In the genomic region with DNA sequence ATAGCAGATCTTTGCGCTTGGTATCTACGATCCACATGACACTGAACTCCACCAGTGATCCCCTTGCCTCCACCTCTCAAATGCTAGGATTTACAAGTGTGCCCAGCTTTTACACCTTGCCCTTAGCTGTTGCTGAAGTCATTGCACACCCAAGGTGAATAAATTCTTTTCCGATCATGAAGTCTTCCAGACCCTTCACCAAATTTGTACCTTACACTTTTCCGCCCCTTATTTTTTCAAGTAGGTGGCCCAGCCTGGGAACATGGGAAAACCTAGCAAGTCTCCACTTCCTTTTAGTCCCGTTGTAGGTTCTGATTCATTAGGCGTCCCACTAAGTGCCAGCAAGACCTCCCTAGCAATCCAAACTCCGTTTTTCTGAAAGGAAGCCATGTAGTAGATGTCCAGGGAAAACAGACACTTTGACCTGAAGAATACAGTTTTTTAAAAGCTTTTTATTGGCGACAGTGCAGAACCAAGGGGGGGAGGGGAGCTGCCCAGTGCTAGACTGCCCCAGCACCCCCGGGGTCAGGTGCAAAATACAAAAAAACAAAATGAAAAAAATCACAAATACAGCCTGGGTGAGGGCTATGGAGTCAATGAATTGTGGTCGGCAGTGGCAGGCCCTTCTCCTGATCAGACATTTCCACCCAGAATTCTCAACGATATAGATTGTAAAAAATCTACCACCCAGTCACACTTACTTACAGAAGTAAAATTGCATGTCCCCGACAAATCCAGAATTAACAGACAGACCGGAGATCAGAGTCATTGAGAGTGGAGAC, we compare ENCODE assay signal across 10 mouse cellular contexts. TPM values are rescaled to one million over a fixed set of nuclear protein-coding genes. Genes with fewer than 3 reads are reported as not detected.
DNase-seq lines count a peak whose midpoint lies in the region; ATAC-seq lines count a peak whose summit lies in the region.
"Had no signal": no experiment of that assay in that cellular context is flagged by ENCODE, and none has a peak within 500 bp of the region (broad histone marks: within the 10 kb centered on the region; RNA-seq: fewer than 3 reads in every experiment).

No protein-coding gene starts in this region.

- WGBS in kidney, embryonic 16.5 days: 48% methylated on average over 13 of the region's 13 CpGs
- 45% methylated on average over 13 of the region's 13 CpGs for WGBS in embryonic facial prominence, embryonic 15.5 days
- WGBS in hindbrain, embryonic 15.5 days: 48% methylated on average over 13 of the region's 13 CpGs

- H3K27me3 ChIP-seq in kidney, embryonic 16.5 days (ENCODE audit: insufficient read depth, low read length): peaks cover 60% of the 10 kb centered on the region
- H3K27me3 ChIP-seq in embryonic facial prominence, embryonic 15.5 days: peaks cover 63% of the 10 kb centered on the region
- H3K27me3 ChIP-seq in hindbrain, embryonic 15.5 days: peaks cover 53% of the 10 kb centered on the region

- H3K9ac ChIP-seq in kidney, embryonic 16.5 days (replicated peaks; ENCODE audit: low read length): peak overlapping the region; percentile 42
- no peak overlapping the region for H3K9ac ChIP-seq in embryonic facial prominence, embryonic 15.5 days
- peak overlapping the region; percentile 43; the same call in 1 of the 2 replicates for H3K9ac ChIP-seq in hindbrain, embryonic 15.5 days
- H3K9ac ChIP-seq: liver, embryonic 15.5 days had no signal

- H3K4me3 ChIP-seq in kidney, embryonic 16.5 days (ENCODE audit: low read length): peak overlapping the region; percentile 55; the same call in 1 of the 2 replicates
- peak overlapping the region; percentile 53; the same call in 1 of the 2 replicates for H3K4me3 ChIP-seq in embryonic facial prominence, embryonic 15.5 days (replicated peaks)
- peak overlapping the region; percentile 46 for H3K4me3 ChIP-seq in hindbrain, embryonic 15.5 days

- no peak for DNase-seq in kidney, adult 11 months
- DNase-seq in naive thymus-derived CD4-positive, alpha-beta T cell, adult 2 months (ENCODE audit: low read depth): peak; percentile 60
- no peak for DNase-seq in layer of hippocampus, adult 9-11 months
- no peak for DNase-seq in ovary, postnatal 14 days (ENCODE audit: low spot score)
- DNase-seq: adrenal gland, postnatal 10 days; cerebellum, adult 9-11 months had no signal

- ATAC-seq in kidney, embryonic 16.5 days (ENCODE audit: low FRiP score, low TSS enrichment): no peak
- no peak for ATAC-seq in embryonic facial prominence, embryonic 15.5 days (ENCODE audit: insufficient number of reproducible peaks, low FRiP score, low TSS enrichment, low read depth)
- ATAC-seq in hindbrain, embryonic 15.5 days (ENCODE audit: low FRiP score, low read depth): no peak

- no peaks in the 10 kb centered on the region for H3K9me3 ChIP-seq in kidney, embryonic 16.5 days (ENCODE audit: low read length)
- H3K9me3 ChIP-seq in embryonic facial prominence, embryonic 15.5 days (replicated peaks): no peaks in the 10 kb centered on the region
- no peaks in the 10 kb centered on the region for H3K9me3 ChIP-seq in hindbrain, embryonic 15.5 days
- H3K9me3 ChIP-seq: liver, embryonic 15.5 days had no signal

- H3K27ac ChIP-seq in kidney, embryonic 16.5 days (ENCODE audit: low read length): no peak overlapping the region
- no peak overlapping the region for H3K27ac ChIP-seq in embryonic facial prominence, embryonic 15.5 days (replicated peaks)
- no peak overlapping the region for H3K27ac ChIP-seq in hindbrain, embryonic 15.5 days (replicated peaks)
- H3K27ac ChIP-seq: liver, embryonic 15.5 days had no signal

- peak overlapping the region; percentile 51 for H3K4me2 ChIP-seq in kidney, embryonic 16.5 days (replicated peaks; ENCODE audit: low read depth, low read length)
- H3K4me2 ChIP-seq in embryonic facial prominence, embryonic 15.5 days (replicated peaks): no peak overlapping the region
- peak overlapping the region; percentile 56 for H3K4me2 ChIP-seq in hindbrain, embryonic 15.5 days

- no peaks in the 10 kb centered on the region for H3K36me3 ChIP-seq in kidney, embryonic 16.5 days (ENCODE audit: insufficient read depth, low read length)
- no peaks in the 10 kb centered on the region for H3K36me3 ChIP-seq in embryonic facial prominence, embryonic 15.5 days
- no peaks in the 10 kb centered on the region for H3K36me3 ChIP-seq in hindbrain, embryonic 15.5 days
- H3K36me3 ChIP-seq: liver, embryonic 15.5 days had no signal

- H3K4me1 ChIP-seq in kidney, embryonic 16.5 days (ENCODE audit: insufficient read depth, low read length): peaks cover 24% of the 10 kb centered on the region
- peaks cover 31% of the 10 kb centered on the region for H3K4me1 ChIP-seq in embryonic facial prominence, embryonic 15.5 days
- H3K4me1 ChIP-seq in hindbrain, embryonic 15.5 days (replicated peaks): peaks cover 36% of the 10 kb centered on the region

RNA-seq across cellular contexts. Expression of a gene that starts 7.4 kb away (rescaled TPM):
- 0.17 and 0.22 TPM in 2 replicates for polyA plus RNA-seq in kidney, embryonic 16.5 days (2015; fragmentation: Nextera tagmentation; extraction: Ambion mirVana)
- 0.21 and 0.69 TPM in 2 replicates for polyA plus RNA-seq in embryonic facial prominence, embryonic 15.5 days (2015; fragmentation: Nextera tagmentation; extraction: Ambion mirVana)
- polyA plus RNA-seq in hindbrain, embryonic 15.5 days (2015; fragmentation: Nextera tagmentation; extraction: Ambion mirVana): 0.08 and 0.14 TPM in 2 replicates

RNA-seq across cellular contexts. Expression of a gene that starts 20.0 kb away (rescaled TPM):
- 8.0 and 9.4 TPM in 2 replicates for polyA plus RNA-seq in kidney, embryonic 16.5 days (2015; fragmentation: Nextera tagmentation; extraction: Ambion mirVana)
- 39.2 and 41.9 TPM in 2 replicates for polyA plus RNA-seq in embryonic facial prominence, embryonic 15.5 days (2015; fragmentation: Nextera tagmentation; extraction: Ambion mirVana)
- 112 and 130 TPM in 2 replicates for polyA plus RNA-seq in hindbrain, embryonic 15.5 days (2015; fragmentation: Nextera tagmentation; extraction: Ambion mirVana)

RNA-seq across cellular contexts. Expression of a gene that starts 22.6 kb away (rescaled TPM):
- polyA plus RNA-seq in kidney, embryonic 16.5 days (2015; fragmentation: Nextera tagmentation; extraction: Ambion mirVana): 0.22 TPM in 1 of 2 replicates, not detected in the other
- 0.14 and 0.41 TPM in 2 replicates for polyA plus RNA-seq in embryonic facial prominence, embryonic 15.5 days (2015; fragmentation: Nextera tagmentation; extraction: Ambion mirVana)
- polyA plus RNA-seq in hindbrain, embryonic 15.5 days (2015; fragmentation: Nextera tagmentation; extraction: Ambion mirVana): 0.96 and 1.2 TPM in 2 replicates

RNA-seq across cellular contexts. Expression of a gene that starts 30.8 kb away (rescaled TPM):
- polyA plus RNA-seq in kidney, embryonic 16.5 days (2015; fragmentation: Nextera tagmentation; extraction: Ambion mirVana): 81.0 and 86.9 TPM in 2 replicates
- 85.2 TPM in 2 replicates for polyA plus RNA-seq in embryonic facial prominence, embryonic 15.5 days (2015; fragmentation: Nextera tagmentation; extraction: Ambion mirVana)
- polyA plus RNA-seq in hindbrain, embryonic 15.5 days (2015; fragmentation: Nextera tagmentation; extraction: Ambion mirVana): 41.5 and 42.1 TPM in 2 replicates

RNA-seq across cellular contexts. Expression of a gene that starts 42.1 kb away (rescaled TPM):
- 81.8 and 86.1 TPM in 2 replicates for polyA plus RNA-seq in kidney, embryonic 16.5 days (2015; fragmentation: Nextera tagmentation; extraction: Ambion mirVana)
- 83.0 and 85.5 TPM in 2 replicates for polyA plus RNA-seq in embryonic facial prominence, embryonic 15.5 days (2015; fragmentation: Nextera tagmentation; extraction: Ambion mirVana)
- polyA plus RNA-seq in hindbrain, embryonic 15.5 days (2015; fragmentation: Nextera tagmentation; extraction: Ambion mirVana): 84.8 and 88.9 TPM in 2 replicates
